Comparison of ENCODE assay signal across 9 mouse cellular contexts in genomic region chr8:119824809-119825273, GRCm38 (mm10). TPM values are rescaled to one million over a fixed set of nuclear protein-coding genes. Genes with fewer than 3 reads are reported as not detected.
A peak's percentile ranks its signal among the peaks of the same experiment; 100 is the strongest.
DNase-seq lines count a peak whose midpoint lies in the region; ATAC-seq and TF ChIP-seq lines count a peak whose summit lies in the region.
"Had no signal": no experiment of that assay in that cellular context is flagged by ENCODE, and none has a peak within 500 bp of the region (broad histone marks: within the 10 kb centered on the region; RNA-seq: fewer than 3 reads in every experiment).

No protein-coding gene starts in this region.

- peaks cover 21% of the 10 kb centered on the region for H3K36me3 ChIP-seq in intestine, embryonic 14.5 days (ENCODE audit: control insufficient read depth, insufficient read depth, low read length)
- H3K36me3 ChIP-seq in intestine, postnatal 0 days (ENCODE audit: control insufficient read depth, insufficient read depth): peaks cover 34% of the 10 kb centered on the region
- peaks cover 22% of the 10 kb centered on the region; the same call in 1 of the 2 replicates for H3K36me3 ChIP-seq in embryonic facial prominence, embryonic 15.5 days

- DNase-seq in intestine, embryonic 14.5 days (ENCODE audit: low spot score): no peak
- no peak for DNase-seq in left cerebral cortex, adult 2 months (ENCODE audit: extremely low spot score in 1 of 2, low spot score in 2 of 2)
- DNase-seq in right cerebral cortex, postnatal 14 days: peak; percentile 54
- no peak for DNase-seq in adrenal gland, postnatal 4 days (ENCODE audit: low spot score in 2 of 2)
- no peak for DNase-seq in natural killer cell, adult 2 months (ENCODE audit: low spot score in 2 of 2)
- no peak for DNase-seq in embryo, embryonic 9.5 days (ENCODE audit: extremely low spot score)

- TF ChIP-seq CTCF in intestine, postnatal 0 days (IDR thresholded peaks at IDR 0.05; ENCODE audit: low read depth): no peak
- no peak for TF ChIP-seq CTCF in left cerebral cortex, adult 2 months (IDR thresholded peaks at IDR 0.05)

- H3K9me3 ChIP-seq in intestine, embryonic 14.5 days (ENCODE audit: control insufficient read depth, low read length): no peaks in the 10 kb centered on the region
- H3K9me3 ChIP-seq in intestine, postnatal 0 days (ENCODE audit: control insufficient read depth): no peaks in the 10 kb centered on the region
- H3K9me3 ChIP-seq in embryonic facial prominence, embryonic 15.5 days (replicated peaks): no peaks in the 10 kb centered on the region

- intact Hi-C loops in left cerebral cortex, adult 2 months (cut with DNase I): no loop called here

- H3K27me3 ChIP-seq in intestine, embryonic 14.5 days (replicated peaks; ENCODE audit: control insufficient read depth, insufficient read depth, low read length): no peaks in the 10 kb centered on the region
- no peaks in the 10 kb centered on the region for H3K27me3 ChIP-seq in intestine, postnatal 0 days (replicated peaks; ENCODE audit: control insufficient read depth, insufficient read depth, low read length)
- H3K27me3 ChIP-seq in embryonic facial prominence, embryonic 15.5 days: no peaks in the 10 kb centered on the region

- H3K9ac ChIP-seq in intestine, embryonic 14.5 days (ENCODE audit: low read length): no peak overlapping the region
- H3K9ac ChIP-seq in intestine, postnatal 0 days (ENCODE audit: low read depth, low read length): no peak overlapping the region
- H3K9ac ChIP-seq in embryonic facial prominence, embryonic 15.5 days: no peak overlapping the region

- no peak overlapping the region for H3K4me2 ChIP-seq in intestine, embryonic 14.5 days (ENCODE audit: low read length)
- no peak overlapping the region for H3K4me2 ChIP-seq in intestine, postnatal 0 days (replicated peaks; ENCODE audit: low read depth)
- H3K4me2 ChIP-seq in embryonic facial prominence, embryonic 15.5 days (replicated peaks): no peak overlapping the region
- H3K4me2 ChIP-seq: midbrain, embryonic 11.5 days had no signal

- H3K4me1 ChIP-seq in intestine, embryonic 14.5 days (replicated peaks; ENCODE audit: control insufficient read depth, insufficient read depth, low read length): peaks cover 35% of the 10 kb centered on the region
- H3K4me1 ChIP-seq in intestine, postnatal 0 days (replicated peaks; ENCODE audit: control insufficient read depth, insufficient read depth, low read length): peaks cover 13% of the 10 kb centered on the region; the same call in 1 of the 2 replicates
- peaks cover 33% of the 10 kb centered on the region for H3K4me1 ChIP-seq in embryonic facial prominence, embryonic 15.5 days

- H3K4me3 ChIP-seq in intestine, embryonic 14.5 days (ENCODE audit: low read depth, low read length): no peak overlapping the region
- H3K4me3 ChIP-seq in intestine, postnatal 0 days (ENCODE audit: low read depth, low read length): no peak overlapping the region
- no peak overlapping the region for H3K4me3 ChIP-seq in embryonic facial prominence, embryonic 15.5 days (replicated peaks)
- H3K4me3 ChIP-seq in left cerebral cortex, adult 2 months: no peak overlapping the region

- H3K27ac ChIP-seq in intestine, embryonic 14.5 days (ENCODE audit: low read depth): 0 out of 2 replicates have a peak overlapping the region, but pooled peaks have one; percentile 23
- no peak overlapping the region for H3K27ac ChIP-seq in intestine, postnatal 0 days (ENCODE audit: low read depth, low read length)
- peak overlapping the region; percentile 22; the same call in 1 of the 2 replicates for H3K27ac ChIP-seq in embryonic facial prominence, embryonic 15.5 days (replicated peaks)
- H3K27ac ChIP-seq in left cerebral cortex, adult 2 months: peak overlapping the region; percentile 63

- ATAC-seq in intestine, embryonic 14.5 days (replicated peaks; ENCODE audit: low FRiP score, low TSS enrichment, low read depth): no peak
- ATAC-seq in intestine, postnatal 0 days: no peak; the same call in 1 of the 2 replicates
- ATAC-seq in embryonic facial prominence, embryonic 15.5 days (ENCODE audit: insufficient number of reproducible peaks, low FRiP score, low TSS enrichment, low read depth): peak; percentile 25; the same call in 1 of the 2 replicates

- WGBS in intestine, embryonic 14.5 days: 69% methylated on average over 11 of the region's 11 CpGs
- 70% methylated on average over 11 of the region's 11 CpGs for WGBS in intestine, postnatal 0 days
- 53% methylated on average over 11 of the region's 11 CpGs for WGBS in embryonic facial prominence, embryonic 15.5 days

RNA-seq across cellular contexts. Expression of gene Cotl1, which starts 15.5 kb away (rescaled TPM):
- 410 and 468 TPM in 2 replicates for polyA plus RNA-seq in intestine, embryonic 14.5 days (2014; fragmentation: Nextera tagmentation; extraction: Ambion mirVana)
- polyA plus RNA-seq in intestine, postnatal 0 days (2015; fragmentation: Nextera tagmentation; extraction: Ambion mirVana): 166 and 169 TPM in 2 replicates
- polyA plus RNA-seq in embryonic facial prominence, embryonic 15.5 days (2015; fragmentation: Nextera tagmentation; extraction: Ambion mirVana): 76.6 and 105 TPM in 2 replicates
- 10 to 100 TPM; 60.1 to 61.4 TPM for total RNA-seq in left cerebral cortex, adult 2 months (2021)
- total RNA-seq in adrenal gland, postnatal 4 days (2021): 100 to 1,000 TPM in 1 of 2 experiments, 10 to 100 TPM in 1; 95.9 to 114 TPM

RNA-seq across cellular contexts. Expression of gene Klhl36, which starts 37.2 kb away (rescaled TPM):
- 12.9 and 14.0 TPM in 2 replicates for polyA plus RNA-seq in intestine, embryonic 14.5 days (2014; fragmentation: Nextera tagmentation; extraction: Ambion mirVana)
- polyA plus RNA-seq in intestine, postnatal 0 days (2015; fragmentation: Nextera tagmentation; extraction: Ambion mirVana): 7.3 and 7.4 TPM in 2 replicates
- 13.7 and 14.1 TPM in 2 replicates for polyA plus RNA-seq in embryonic facial prominence, embryonic 15.5 days (2015; fragmentation: Nextera tagmentation; extraction: Ambion mirVana)
- total RNA-seq in left cerebral cortex, adult 2 months (2021): 1 to 10 TPM; 7.2 to 8.9 TPM
- 10 to 100 TPM; 15.7 to 18.8 TPM for total RNA-seq in adrenal gland, postnatal 4 days (2021)

RNA-seq across cellular contexts. Expression of gene Tldc1, which starts 46.6 kb away (rescaled TPM):
- polyA plus RNA-seq in intestine, embryonic 14.5 days (2014; fragmentation: Nextera tagmentation; extraction: Ambion mirVana): 11.1 and 15.0 TPM in 2 replicates
- polyA plus RNA-seq in intestine, postnatal 0 days (2015; fragmentation: Nextera tagmentation; extraction: Ambion mirVana): 7.7 and 8.4 TPM in 2 replicates
- 12.6 and 13.4 TPM in 2 replicates for polyA plus RNA-seq in embryonic facial prominence, embryonic 15.5 days (2015; fragmentation: Nextera tagmentation; extraction: Ambion mirVana)
- total RNA-seq in left cerebral cortex, adult 2 months (2021): 10 to 100 TPM; 13.6 to 13.7 TPM
- total RNA-seq in adrenal gland, postnatal 4 days (2021): 10 to 100 TPM; 16.7 to 17.3 TPM
